Mouse (Mus musculus): ENCODE measurements around the gene Eps15l1. TPM values are rescaled to one million over a fixed set of nuclear protein-coding genes. Genes with fewer than 3 reads are reported as not detected.

The Eps15l1 gene
- total RNA-seq, 2 experiments from 2014 or later = 41.6 to 51.1 TPM

DNA sequence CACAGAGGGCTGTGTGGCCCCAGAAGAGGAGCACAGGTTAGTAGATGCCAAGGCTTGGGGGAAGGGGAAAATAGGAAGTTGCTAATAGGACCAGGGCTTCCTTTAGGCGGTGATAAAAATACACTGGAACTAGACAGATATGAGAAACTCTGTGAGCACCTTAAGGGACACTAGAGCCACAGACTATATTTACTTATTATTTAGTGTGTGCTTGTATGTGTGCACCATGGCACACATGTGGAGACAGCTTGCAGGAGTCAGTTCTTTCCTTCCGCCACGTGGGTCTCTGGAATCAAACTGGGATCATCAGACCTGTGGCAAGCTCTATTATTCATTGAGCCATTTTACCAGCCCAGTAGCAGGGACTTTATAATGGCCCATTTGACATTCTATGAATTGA, 126.1 kb downstream of the Eps15l1 start:
- DNase-seq (ENCODE audit: low spot score in 2 of 2) = no peak

- no peak for DNase-seq (ENCODE audit: low spot score in 2 of 2)
These were observed 128.0 kb downstream of the Eps15l1 start for GRCm38 (mm10) chr8:72293309-72293708.

DNA sequence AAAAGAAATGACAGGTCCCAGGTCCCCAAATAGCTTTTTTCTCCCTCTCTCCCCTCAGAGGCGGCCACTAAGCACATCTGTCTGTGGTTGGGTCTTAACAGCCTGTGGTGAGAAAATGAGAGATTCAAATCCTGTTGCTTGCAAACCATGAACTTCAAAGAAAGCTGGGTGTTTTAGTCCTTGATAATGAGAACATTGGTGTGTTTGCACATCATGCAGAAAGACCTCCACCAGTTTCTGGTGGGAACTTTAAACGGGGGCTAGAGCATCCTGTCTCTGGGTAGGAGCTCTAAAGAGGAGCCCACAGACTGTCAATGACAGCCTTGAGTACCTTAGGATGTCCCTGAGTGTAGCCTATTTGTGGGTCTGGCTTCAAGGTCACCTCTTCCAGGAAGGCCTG, 130.2 kb downstream of the Eps15l1 start:
- DNase-seq (ENCODE audit: low spot score in 2 of 2) = no peak

Small RNA genes within 50 kb of the gene (microRNA-seq; reads per million reads assigned to microRNA genes)
- gene Mir7068 = 1.3 reads per million

Other genes starting within 250 kb of the Eps15l1 start
- not detected for gene Hsh2d, start 231.8 kb downstream of the Eps15l1 start, total RNA-seq (2021)
- gene Cib3, start 208.6 kb downstream of the Eps15l1 start, total RNA-seq (2021) = not detected
- gene Gm11034, start 207.8 kb downstream of the Eps15l1 start, total RNA-seq (2021) = not detected
- gene Fam32a, start 201.7 kb downstream of the Eps15l1 start, total RNA-seq (2021) = 10 to 100 TPM; 24.3 to 25.9 TPM
- gene Ap1m1, start 181.4 kb downstream of the Eps15l1 start, total RNA-seq (2021) = 10 to 100 TPM; 46.4 to 48.5 TPM
- gene Gm10282, start 116.2 kb downstream of the Eps15l1 start, total RNA-seq (2021) = 10 to 100 TPM; 29.3 to 31.8 TPM
- gene Klf2, start 102.4 kb downstream of the Eps15l1 start, total RNA-seq (2021) = 10 to 100 TPM; 40.0 to 47.7 TPM
- gene Calr3, start 22.4 kb upstream of the Eps15l1 start, total RNA-seq (2021) = 1 to 10 TPM; 1.3 to 2.0 TPM
- 1 to 10 TPM; 6.3 to 6.5 TPM for gene 1700030K09Rik, start 22.4 kb upstream of the Eps15l1 start, total RNA-seq (2021)
- gene Cherp, start 53.8 kb upstream of the Eps15l1 start, total RNA-seq (2021) = 10 to 100 TPM; 47.7 to 60.6 TPM
- gene Slc35e1, start 71.2 kb upstream of the Eps15l1 start, total RNA-seq (2021) = 10 to 100 TPM; 24.5 to 28.3 TPM
- 1 to 10 TPM; 9.4 to 9.8 TPM for gene Med26, start 126.8 kb upstream of the Eps15l1 start, total RNA-seq (2021)
- 100 to 1,000 TPM; 114 to 123 TPM for gene Smim7, start 149.6 kb upstream of the Eps15l1 start, total RNA-seq (2021)
- 100 to 1,000 TPM; 536 to 560 TPM for gene Tmem38a, start 150.6 kb upstream of the Eps15l1 start, total RNA-seq (2021)
- 1 to 10 TPM; 1.3 to 1.7 TPM for gene Nwd1, start 225.3 kb upstream of the Eps15l1 start, total RNA-seq (2021)